Mouse (Mus musculus) adrenal gland, adult (tissue): Measurements from ENCODE around the gene Dthd1.
A peak's percentile ranks its signal among the peaks of the same experiment; 100 is the strongest.

Experiments used
- DNase-seq, 2 experiments: peaks; one replicate each; pipeline ENCODE4 v3.0.0; 2022 to 2023; ENCODE audit warnings: low spot score in 1 of 2; ENCODE audit not compliant: inconsistent age in 2 of 2

Gene Dthd1

GRCm38 (mm10) chr5:62858282-62858681, 44.7 kb downstream of the Dthd1 start:
- no peak for DNase-seq

DNA sequence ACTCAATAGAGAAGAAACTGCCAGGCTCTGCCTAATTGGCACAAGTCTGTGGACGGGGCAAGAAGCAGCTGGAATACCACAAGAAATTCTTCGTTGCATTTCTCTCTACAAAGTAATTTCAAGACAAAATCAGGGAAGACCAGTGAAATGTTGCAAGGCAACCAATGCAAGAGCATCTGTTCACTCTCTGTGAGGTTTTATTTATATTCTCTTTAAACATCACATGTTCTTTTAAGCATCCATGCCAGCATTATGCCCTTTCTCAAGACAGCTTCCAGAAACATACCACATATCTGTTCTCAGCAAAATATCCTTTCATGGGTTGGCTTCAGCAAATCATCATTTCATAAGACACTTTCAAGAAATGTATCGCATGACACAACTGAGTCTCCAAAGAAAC, 50.7 kb downstream of the Dthd1 start:
- DNase-seq = no peak

DNA sequence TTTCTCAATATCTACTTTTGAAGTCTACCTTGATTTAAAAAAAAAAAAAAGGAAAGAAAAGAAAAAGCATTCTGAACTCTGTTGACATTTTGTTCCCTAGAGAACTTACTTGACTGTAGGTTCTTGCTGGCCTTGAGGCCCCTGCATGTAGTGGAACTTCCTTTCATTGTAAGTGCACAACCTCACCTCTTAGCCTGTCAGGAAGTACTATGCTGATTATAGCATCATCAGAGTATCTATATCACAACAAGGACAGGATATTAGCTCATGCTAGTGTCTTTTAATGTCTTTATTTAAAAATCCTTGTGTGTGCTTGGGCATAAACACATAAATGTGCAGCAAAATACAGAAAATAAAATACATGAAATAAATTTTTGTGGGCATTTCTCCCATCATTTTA, 53.4 kb downstream of the Dthd1 start:
- no peak for DNase-seq

DNA sequence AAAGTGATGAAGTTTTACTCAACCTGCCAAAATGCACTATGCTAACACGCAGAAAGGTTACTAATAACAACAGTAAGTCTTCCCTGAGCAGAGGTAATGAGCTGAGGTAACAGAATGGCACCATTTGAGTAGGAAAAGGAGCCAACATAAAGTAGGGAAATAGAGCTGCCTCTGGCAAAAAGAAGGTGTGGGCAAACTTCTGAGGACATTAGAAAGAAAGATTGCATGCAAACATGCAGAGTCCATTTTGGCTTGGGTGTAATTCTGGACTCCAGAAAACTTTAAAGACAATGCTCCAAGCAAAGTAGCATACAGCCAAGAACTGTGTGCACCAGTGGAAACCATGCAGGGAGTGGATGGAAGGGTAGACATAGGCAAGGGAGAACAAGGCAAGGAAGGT, 65.9 kb downstream of the Dthd1 start:
- no peak for DNase-seq

DNA sequence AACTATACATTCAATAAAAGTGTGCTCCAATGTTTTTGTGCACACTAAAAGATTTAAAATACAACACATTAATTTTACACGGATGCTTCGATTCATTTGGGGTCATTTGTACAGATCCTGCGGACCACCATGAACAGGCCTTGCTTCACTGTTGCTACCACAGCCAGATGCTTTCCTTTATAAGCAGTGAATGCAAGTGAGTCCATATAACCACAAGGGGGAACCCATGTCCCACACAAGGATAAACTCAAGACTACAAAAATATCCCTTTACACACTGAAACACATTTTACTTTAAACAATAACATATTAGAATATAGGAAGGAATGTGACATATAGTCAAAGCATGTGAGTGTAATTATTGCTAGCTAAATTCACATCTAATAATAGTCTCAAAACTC, 81.7 kb downstream of the Dthd1 start:
- peak in 1 of 2 experiments; percentile 25 for DNase-seq

GRCm38 (mm10) chr5:62906954-62907353, 93.3 kb downstream of the Dthd1 start:
- no peak for DNase-seq

GRCm38 (mm10) chr5:62909074-62909473, 95.5 kb downstream of the Dthd1 start:
- DNase-seq = no peak

- DNase-seq = no peak
These were observed 111.0 kb downstream of the Dthd1 start for GRCm38 (mm10) chr5:62924616-62925015.
